Mouse (Mus musculus): Measurements from ENCODE around the gene Filip1. TPM values are rescaled to one million over a fixed set of nuclear protein-coding genes. Genes with fewer than 3 reads are reported as not detected.

Gene Filip1
- polyA plus RNA-seq, 1 experiment = 1.8 TPM

GRCm38 (mm10) chr9:79938416-79939206 lies 74.0 kb downstream of the Filip1 start:
- H3K4me3 ChIP-seq (ENCODE audit: insufficient read depth, low read depth, low read length) = no peak overlapping the region
- TF ChIP-seq POLR2A (IDR thresholded peaks at IDR 0.05; ENCODE audit: low read depth, low read length) (no peak), CTCF (conservative IDR thresholded peaks at IDR 0.05; ENCODE audit: insufficient read depth, insufficient read length, low read depth, low read length) (no peak)
- no peaks in the 10 kb centered on the region for H3K27me3 ChIP-seq (replicated peaks; ENCODE audit: control insufficient read depth, insufficient read depth, low read length)
- no peaks in the 10 kb centered on the region for H3K4me1 ChIP-seq (ENCODE audit: control insufficient read depth, insufficient read depth, low read length)
- WGBS = 63% methylated on average over 11 of the region's 11 CpGs
- no peaks in the 10 kb centered on the region for H3K36me3 ChIP-seq (ENCODE audit: control insufficient read depth, insufficient read depth, low read length)
- H3K27ac ChIP-seq (ENCODE audit: insufficient read depth, low read depth, low read length) = no peak overlapping the region
- DNase-seq = no peak

- Histone ChIP-seq H3K4me3 (ENCODE audit: insufficient read depth, low read depth, low read length) (no peak overlapping the region), H3K4me1 (ENCODE audit: control insufficient read depth, insufficient read depth, low read length) (no peaks in the 10 kb centered on the region), H3K36me3 (ENCODE audit: control insufficient read depth, insufficient read depth, low read length) (no peaks in the 10 kb centered on the region), H3K27me3 (replicated peaks; ENCODE audit: control insufficient read depth, insufficient read depth, low read length) (no peaks in the 10 kb centered on the region), H3K27ac (ENCODE audit: insufficient read depth, low read depth, low read length) (no peak overlapping the region)
- 89% methylated on average over 6 of the region's 6 CpGs for WGBS
- TF ChIP-seq CTCF (conservative IDR thresholded peaks at IDR 0.05; ENCODE audit: insufficient read depth, insufficient read length, low read depth, low read length) (no peak), POLR2A (IDR thresholded peaks at IDR 0.05; ENCODE audit: low read depth, low read length) (no peak)
- DNase-seq = no peak
Observed at GRCm38 (mm10) chr9:79937570-79937969, 75.1 kb downstream of the Filip1 start.

- Histone ChIP-seq H3K27me3 (replicated peaks; ENCODE audit: control insufficient read depth, insufficient read depth, low read length) (no peaks in the 10 kb centered on the region), H3K36me3 (ENCODE audit: control insufficient read depth, insufficient read depth, low read length) (no peaks in the 10 kb centered on the region), H3K4me3 (ENCODE audit: insufficient read depth, low read depth, low read length) (no peak overlapping the region), H3K4me1 (ENCODE audit: control insufficient read depth, insufficient read depth, low read length) (no peaks in the 10 kb centered on the region), H3K27ac (ENCODE audit: insufficient read depth, low read depth, low read length) (no peak overlapping the region)
- WGBS = 93% methylated on average over 5 of the region's 5 CpGs
- TF ChIP-seq POLR2A (IDR thresholded peaks at IDR 0.05; ENCODE audit: low read depth, low read length) = no peak
- TF ChIP-seq CTCF (conservative IDR thresholded peaks at IDR 0.05; ENCODE audit: insufficient read depth, insufficient read length, low read depth, low read length) = no peak
- no peak for DNase-seq
Observed at GRCm38 (mm10) chr9:79932578-79932977, 80.1 kb downstream of the Filip1 start.

GRCm38 (mm10) chr9:79928092-79928491 lies 84.6 kb downstream of the Filip1 start:
- no peak overlapping the region for H3K27ac ChIP-seq (ENCODE audit: insufficient read depth, low read depth, low read length)

GRCm38 (mm10) chr9:79927156-79927870 lies 85.3 kb downstream of the Filip1 start:
- no peak overlapping the region for H3K4me3 ChIP-seq (ENCODE audit: insufficient read depth, low read depth, low read length)

More at GRCm38 (mm10) chr9:79928092-79928491, 84.6 kb downstream of the Filip1 start:
- Histone ChIP-seq H3K4me3 (ENCODE audit: insufficient read depth, low read depth, low read length) (no peak overlapping the region), H3K4me1 (ENCODE audit: control insufficient read depth, insufficient read depth, low read length) (no peaks in the 10 kb centered on the region), H3K27me3 (replicated peaks; ENCODE audit: control insufficient read depth, insufficient read depth, low read length) (no peaks in the 10 kb centered on the region), H3K36me3 (ENCODE audit: control insufficient read depth, insufficient read depth, low read length) (no peaks in the 10 kb centered on the region)
- TF ChIP-seq CTCF (conservative IDR thresholded peaks at IDR 0.05; ENCODE audit: insufficient read depth, insufficient read length, low read depth, low read length) (no peak), POLR2A (IDR thresholded peaks at IDR 0.05; ENCODE audit: low read depth, low read length) (no peak)
- DNase-seq = no peak
- 82% methylated on average over 3 of the region's 3 CpGs for WGBS

GRCm38 (mm10) chr9:79926464-79927155 lies 86.0 kb downstream of the Filip1 start:
- no peak for DNase-seq
- WGBS = 76% methylated on average over 9 of the region's 9 CpGs
- TF ChIP-seq POLR2A (IDR thresholded peaks at IDR 0.05; ENCODE audit: low read depth, low read length) (no peak), CTCF (conservative IDR thresholded peaks at IDR 0.05; ENCODE audit: insufficient read depth, insufficient read length, low read depth, low read length) (no peak)

More at GRCm38 (mm10) chr9:79927156-79927870, 85.3 kb downstream of the Filip1 start:
- TF ChIP-seq POLR2A (IDR thresholded peaks at IDR 0.05; ENCODE audit: low read depth, low read length) (no peak), CTCF (conservative IDR thresholded peaks at IDR 0.05; ENCODE audit: insufficient read depth, insufficient read length, low read depth, low read length) (no peak)
- Histone ChIP-seq H3K36me3 (ENCODE audit: control insufficient read depth, insufficient read depth, low read length) (no peaks in the 10 kb centered on the region), H3K27ac (ENCODE audit: insufficient read depth, low read depth, low read length) (no peak overlapping the region), H3K4me1 (ENCODE audit: control insufficient read depth, insufficient read depth, low read length) (no peaks in the 10 kb centered on the region), H3K27me3 (replicated peaks; ENCODE audit: control insufficient read depth, insufficient read depth, low read length) (no peaks in the 10 kb centered on the region)
- no peak for DNase-seq
- WGBS = 92% methylated on average over 21 of the region's 21 CpGs

More at GRCm38 (mm10) chr9:79926464-79927155, 86.0 kb downstream of the Filip1 start:
- no peaks in the 10 kb centered on the region for H3K4me1 ChIP-seq (ENCODE audit: control insufficient read depth, insufficient read depth, low read length)
- H3K4me3 ChIP-seq (ENCODE audit: insufficient read depth, low read depth, low read length) = no peak overlapping the region
- no peak overlapping the region for H3K27ac ChIP-seq (ENCODE audit: insufficient read depth, low read depth, low read length)
- H3K36me3 ChIP-seq (ENCODE audit: control insufficient read depth, insufficient read depth, low read length) = no peaks in the 10 kb centered on the region
- H3K27me3 ChIP-seq (replicated peaks; ENCODE audit: control insufficient read depth, insufficient read depth, low read length) = no peaks in the 10 kb centered on the region

Data from kidney, adult 2 months (tissue).